Mouse (Mus musculus) neural tube, embryonic 14.5 days (tissue): ENCODE measurements at regions not wholly inside any gene's neighbourhood (a gene's known extent, or its start where the extent isn't known, plus 50 kb on each side); places are given as distances from the start of the nearest gene placed in this dataset.

ENCODE experiments used
- ATAC-seq: fragments of 200-750 bp; cut with Nextera tagmentation; 2 replicates; pipeline ENCODE4 v1.8.0; 2017; ENCODE audit warnings: low read depth, mild to moderate bottlenecking, moderate TSS enrichment, moderate library complexity
- H3K27ac ChIP-seq: fragments of 300-500 bp; sonication (generic); 2 replicates; pipeline ENCODE4 v1.5.1; 2014; ENCODE audit warnings: low read depth, mild to moderate bottlenecking, control low read depth, low read length, moderate library complexity, mixed read lengths
- H3K27me3 ChIP-seq: fragments of 300-500 bp; sonication (generic); 2 replicates; pipeline ENCODE4 v1.6.1; 2014; ENCODE audit warnings: low read length; ENCODE audit not compliant: control insufficient read depth, insufficient read depth
- H3K36me3 ChIP-seq: fragments of 300-500 bp; sonication (generic); 2 replicates; pipeline ENCODE4 v1.6.1; 2014; ENCODE audit warnings: low read length, mixed read lengths; ENCODE audit not compliant: control insufficient read depth, insufficient read depth
- H3K4me1 ChIP-seq: fragments of 300-500 bp; sonication (generic); 2 replicates; pipeline ENCODE4 v1.6.1; 2014; ENCODE audit warnings: low read length; ENCODE audit not compliant: control insufficient read depth, insufficient read depth
- H3K4me2 ChIP-seq: fragments of 300-500 bp; sonication (generic); 2 replicates; pipeline ENCODE4 v1.6.1; 2014; ENCODE audit warnings: mild to moderate bottlenecking, low read depth, low read length, control low read depth
- H3K4me3 ChIP-seq: fragments of 300-500 bp; sonication (generic); 2 replicates; pipeline ENCODE4 v1.5.1; 2014; ENCODE audit warnings: low read depth, low read length, control low read depth, mixed read lengths
- H3K9ac ChIP-seq: fragments of 300-500 bp; sonication (generic); replicated peaks from 2 replicates; pipeline ENCODE4 v1.6.1; 2014; ENCODE audit warnings: low read depth, mild to moderate bottlenecking, control low read depth, low read length, mixed read lengths
- H3K9me3 ChIP-seq: fragments of 300-500 bp; sonication (generic); 2 replicates; pipeline ENCODE4 v1.6.1; 2016; ENCODE audit warnings: low read length; ENCODE audit not compliant: control insufficient read depth
- WGBS: fragments of 180-500 bp; shearing (Covaris S2); extraction: QIAGEN DNeasy Blood & Tissue Kit; methylation state at CpG from one replicate; pipeline ENCODE4 v1.1.7; 2014; 5-methylcytosine and 5-hydroxymethylcytosine counted together

GRCm38 (mm10) chr13:51960262-51960661 is 113.8 kb downstream of the Gadd45g start:
- Histone ChIP-seq H3K9me3 (no peaks in the 10 kb centered on the region), H3K9ac (no peak overlapping the region), H3K4me2 (no peak overlapping the region), H3K27ac (no peak overlapping the region), H3K4me3 (no peak overlapping the region), H3K27me3 (no peaks in the 10 kb centered on the region), H3K4me1 (no peaks in the 10 kb centered on the region), H3K36me3 (no peaks in the 10 kb centered on the region)
- ATAC-seq = no peak
- 94% methylated on average over 4 of the region's 4 CpGs for WGBS

DNA sequence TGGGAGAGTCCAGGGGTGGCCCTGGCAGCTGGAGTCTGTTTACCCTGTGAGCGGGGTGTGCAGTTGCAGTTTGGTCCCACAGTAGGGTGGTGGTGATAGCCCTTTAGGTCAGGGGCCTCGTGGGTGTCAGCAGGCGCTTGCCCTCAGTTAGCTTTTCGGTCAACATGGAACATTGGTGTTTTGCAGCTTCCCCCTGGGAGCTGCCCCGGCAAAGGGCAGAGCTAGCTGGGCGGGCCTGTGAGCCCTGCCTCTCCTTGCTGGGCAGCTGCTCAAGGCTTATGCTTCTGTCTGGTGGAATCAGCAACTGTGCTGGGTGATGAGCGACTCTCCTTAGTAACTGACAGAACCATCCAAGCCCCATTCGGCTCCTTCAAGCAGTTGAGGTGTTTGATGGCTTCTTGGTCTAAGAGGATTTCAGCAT is 115.7 kb downstream of the Gadd45g start:
- WGBS = 73% methylated on average over 8 of the region's 8 CpGs
- H3K9ac ChIP-seq = no peak overlapping the region

DNA sequence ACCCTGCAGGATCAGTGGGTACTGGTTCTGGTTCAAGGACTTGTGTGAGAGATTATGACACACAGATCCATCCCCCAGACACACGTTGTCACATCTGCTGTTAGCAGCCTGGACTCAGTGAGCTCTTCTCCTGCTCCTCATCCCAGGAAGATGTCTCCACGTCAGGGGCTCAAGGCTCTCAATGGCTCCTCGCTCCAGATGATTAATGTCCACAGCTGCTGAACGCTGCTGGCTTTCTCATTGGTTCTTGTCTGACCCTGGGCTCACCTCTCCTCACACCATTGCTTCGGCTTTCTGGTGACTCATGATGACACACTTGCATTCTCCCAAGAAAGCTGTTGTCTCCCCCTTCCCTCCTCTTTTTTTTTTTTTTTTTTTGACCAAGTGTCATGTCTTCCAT is 116.2 kb downstream of the Gadd45g start:
- ATAC-seq = no peak
- WGBS = 24% methylated on average over 5 of the region's 5 CpGs
- no peaks in the 10 kb centered on the region for H3K9me3 ChIP-seq
- H3K36me3 ChIP-seq = no peaks in the 10 kb centered on the region
- no peaks in the 10 kb centered on the region for H3K27me3 ChIP-seq
- H3K4me3 ChIP-seq = no peak overlapping the region
- H3K27ac ChIP-seq = no peak overlapping the region
- H3K4me1 ChIP-seq = no peaks in the 10 kb centered on the region
- no peak overlapping the region for H3K4me2 ChIP-seq
- no peak overlapping the region for H3K9ac ChIP-seq

More for the DNA sequence above, 115.7 kb downstream of the Gadd45g start:
- Histone ChIP-seq H3K4me3 (no peak overlapping the region), H3K36me3 (no peaks in the 10 kb centered on the region), H3K9me3 (no peaks in the 10 kb centered on the region), H3K4me2 (no peak overlapping the region), H3K4me1 (no peaks in the 10 kb centered on the region), H3K27ac (no peak overlapping the region), H3K27me3 (no peaks in the 10 kb centered on the region)
- no peak for ATAC-seq

DNA sequence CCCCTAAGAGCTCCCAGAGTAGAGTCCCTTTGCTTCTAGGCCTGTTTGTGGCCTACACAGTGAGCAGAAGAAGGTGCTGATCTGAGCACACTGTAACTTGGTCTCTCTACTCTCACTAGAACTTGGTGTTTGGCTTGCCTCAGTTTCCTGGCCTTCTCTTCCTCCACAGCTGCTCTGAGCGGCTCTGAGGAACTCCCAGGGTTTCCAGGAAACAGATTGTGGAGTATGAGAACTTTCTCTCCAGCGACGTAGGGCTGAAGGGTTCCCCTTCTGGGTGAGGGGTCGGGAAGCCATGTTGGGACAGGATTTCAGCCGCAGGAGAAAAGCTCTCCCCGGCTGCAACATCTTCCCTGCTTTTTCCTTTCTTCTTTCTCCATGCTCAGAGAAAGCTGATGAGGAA is 117.5 kb downstream of the Gadd45g start:
- H3K27ac ChIP-seq = no peak overlapping the region
- no peak overlapping the region for H3K9ac ChIP-seq
- H3K4me1 ChIP-seq = no peaks in the 10 kb centered on the region
- ATAC-seq = no peak
- WGBS = 82% methylated on average over 6 of the region's 6 CpGs
- H3K4me2 ChIP-seq = no peak overlapping the region
- no peaks in the 10 kb centered on the region for H3K9me3 ChIP-seq
- no peak overlapping the region for H3K4me3 ChIP-seq
- no peaks in the 10 kb centered on the region for H3K36me3 ChIP-seq
- no peaks in the 10 kb centered on the region for H3K27me3 ChIP-seq

DNA sequence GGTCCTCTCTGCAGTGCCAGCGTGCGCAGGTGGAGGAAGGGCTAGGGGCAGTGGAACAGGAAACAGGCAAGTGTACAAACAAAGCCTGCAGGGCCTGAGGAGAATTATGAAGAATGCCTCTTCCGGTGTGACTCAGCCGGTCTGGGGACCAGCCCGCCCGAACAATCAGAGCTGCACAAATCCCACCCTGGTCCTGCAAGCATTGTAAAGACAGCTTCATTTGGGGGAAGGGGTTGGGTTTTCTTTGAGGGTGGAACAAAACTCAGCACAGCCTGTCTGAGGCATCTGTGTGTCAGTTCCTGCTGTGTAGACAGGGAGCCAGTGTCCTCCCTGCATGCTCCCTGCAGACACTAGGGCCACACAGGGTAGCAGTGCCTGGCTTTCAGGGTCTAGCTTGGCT is 117.9 kb downstream of the Gadd45g start:
- no peaks in the 10 kb centered on the region for H3K4me1 ChIP-seq
- no peak overlapping the region for H3K9ac ChIP-seq
- H3K4me3 ChIP-seq = no peak overlapping the region
- H3K36me3 ChIP-seq = no peaks in the 10 kb centered on the region
- no peak for ATAC-seq
- no peaks in the 10 kb centered on the region for H3K9me3 ChIP-seq
- H3K4me2 ChIP-seq = no peak overlapping the region
- WGBS = 45% methylated on average over 6 of the region's 6 CpGs
- H3K27ac ChIP-seq = no peak overlapping the region
- H3K27me3 ChIP-seq = no peaks in the 10 kb centered on the region

GRCm38 (mm10) chr13:51964921-51965320 is 118.4 kb downstream of the Gadd45g start:
- Histone ChIP-seq H3K4me3 (no peak overlapping the region), H3K4me2 (no peak overlapping the region), H3K9ac (no peak overlapping the region), H3K9me3 (no peaks in the 10 kb centered on the region), H3K4me1 (no peaks in the 10 kb centered on the region), H3K27me3 (no peaks in the 10 kb centered on the region), H3K36me3 (no peaks in the 10 kb centered on the region), H3K27ac (no peak overlapping the region)
- no peak for ATAC-seq
- 47% methylated on average over 2 of the region's 2 CpGs for WGBS

DNA sequence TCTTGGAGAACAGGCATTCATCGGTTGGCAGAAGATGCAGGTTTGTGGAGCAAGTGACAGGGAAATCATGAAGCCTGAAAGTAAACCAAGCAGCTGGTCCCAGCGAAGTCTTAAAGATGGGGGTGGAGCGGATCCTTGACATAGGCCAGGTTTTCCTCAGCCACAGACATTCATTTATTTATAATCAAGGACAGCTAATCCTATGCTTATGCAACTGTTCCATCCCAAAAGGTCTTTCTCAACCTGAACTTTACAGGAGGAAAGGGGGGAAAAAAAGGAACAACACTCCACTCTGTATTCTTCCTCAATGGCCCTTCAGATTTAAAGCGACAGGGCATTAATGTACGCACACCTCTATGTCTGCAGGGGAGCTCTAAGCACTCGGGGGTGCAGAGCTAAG is 121.6 kb downstream of the Gadd45g start:
- no peaks in the 10 kb centered on the region for H3K4me1 ChIP-seq
- H3K36me3 ChIP-seq = no peaks in the 10 kb centered on the region
- no peaks in the 10 kb centered on the region for H3K27me3 ChIP-seq
- WGBS = 91% methylated on average over 6 of the region's 6 CpGs
- H3K9me3 ChIP-seq = no peaks in the 10 kb centered on the region
- no peak overlapping the region for H3K4me3 ChIP-seq
- no peak overlapping the region for H3K27ac ChIP-seq
- H3K9ac ChIP-seq = no peak overlapping the region
- ATAC-seq = no peak
- no peak overlapping the region for H3K4me2 ChIP-seq

DNA sequence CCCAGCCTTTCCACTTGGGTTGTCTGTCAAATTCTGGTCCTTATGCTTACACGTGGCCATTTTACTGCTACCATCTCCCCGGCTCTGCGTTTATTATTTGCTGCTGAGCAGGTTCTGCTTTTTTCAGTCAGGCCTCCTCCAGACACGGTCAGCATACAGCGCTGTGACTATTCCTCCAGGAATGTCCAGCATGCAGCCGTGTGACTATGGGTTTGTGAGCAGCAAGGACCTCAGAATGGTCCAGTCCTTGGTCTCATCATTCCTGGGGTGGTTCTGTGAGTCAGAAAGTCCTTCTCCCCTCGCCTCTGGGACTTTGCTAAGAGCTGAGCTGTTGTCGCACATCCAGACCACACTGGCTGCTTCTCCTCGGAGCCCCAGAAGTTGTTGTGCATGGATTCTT is 122.3 kb downstream of the Gadd45g start:
- Histone ChIP-seq H3K9me3 (no peaks in the 10 kb centered on the region), H3K4me3 (no peak overlapping the region), H3K27ac (no peak overlapping the region), H3K36me3 (no peaks in the 10 kb centered on the region), H3K9ac (no peak overlapping the region), H3K4me1 (no peaks in the 10 kb centered on the region), H3K27me3 (no peaks in the 10 kb centered on the region), H3K4me2 (no peak overlapping the region)
- WGBS = 75% methylated on average over 9 of the region's 9 CpGs
- no peak for ATAC-seq

DNA sequence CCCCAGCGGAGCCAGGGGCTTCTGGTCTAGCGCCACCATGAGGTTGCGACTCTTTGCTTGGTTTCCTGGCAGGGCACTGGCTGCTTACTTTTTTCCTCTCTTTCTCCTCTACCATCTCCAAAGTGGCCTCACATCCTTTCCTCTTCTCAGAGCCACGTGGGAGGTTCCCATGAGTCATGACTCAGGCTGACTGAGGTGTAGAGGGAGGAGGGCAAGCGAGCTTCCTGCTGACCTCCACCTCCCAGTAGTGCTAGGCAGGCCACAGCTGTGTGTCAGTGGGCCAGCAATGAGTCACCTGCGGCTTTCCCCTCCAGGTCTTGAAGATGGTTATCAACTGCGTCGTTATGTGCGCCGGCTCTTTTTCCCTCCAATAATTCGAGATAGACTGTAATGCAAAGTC is 123.6 kb downstream of the Gadd45g start:
- 88% methylated on average over 11 of the region's 11 CpGs for WGBS
- H3K9me3 ChIP-seq = no peaks in the 10 kb centered on the region
- H3K4me2 ChIP-seq = no peak overlapping the region
- H3K4me3 ChIP-seq = no peak overlapping the region
- H3K27me3 ChIP-seq = no peaks in the 10 kb centered on the region
- H3K36me3 ChIP-seq = no peaks in the 10 kb centered on the region
- H3K27ac ChIP-seq = no peak overlapping the region
- no peaks in the 10 kb centered on the region for H3K4me1 ChIP-seq
- no peak for ATAC-seq
- no peak overlapping the region for H3K9ac ChIP-seq
